Mouse (Mus musculus) midbrain, embryonic 13.5 days (tissue): Measurements from ENCODE around the gene Atp6v0e. TPM values are rescaled to one million over a fixed set of nuclear protein-coding genes. Genes with fewer than 3 reads are reported as not detected.
A peak's percentile ranks its signal among the peaks of the same experiment; 100 is the strongest.

Experiments used
- ATAC-seq: fragments of 200-750 bp; cut with Nextera tagmentation; 2 replicates; pipeline ENCODE4 v1.8.0; 2017; ENCODE audit warnings: mild to moderate bottlenecking, moderate TSS enrichment, moderate library complexity
- H3K27ac ChIP-seq: fragments of 300-500 bp; sonication (generic); 2 replicates; pipeline ENCODE4 v1.5.1; 2015; ENCODE audit warnings: inconsistent platforms, mild to moderate bottlenecking, moderate library complexity
- H3K27me3 ChIP-seq: fragments of 300-500 bp; sonication (generic); 2 replicates; pipeline ENCODE4 v1.6.1; 2015; ENCODE audit warnings: mild to moderate bottlenecking, inconsistent platforms
- H3K36me3 ChIP-seq: fragments of 300-500 bp; sonication (generic); 2 replicates; pipeline ENCODE4 v1.6.1; 2015; ENCODE audit warnings: mild to moderate bottlenecking, inconsistent platforms
- H3K4me1 ChIP-seq: fragments of 300-500 bp; sonication (generic); replicated peaks from 2 replicates; pipeline ENCODE4 v1.6.1; 2015; ENCODE audit warnings: inconsistent platforms
- H3K4me2 ChIP-seq: fragments of 300-500 bp; sonication (generic); replicated peaks from 2 replicates; pipeline ENCODE4 v1.6.1; 2015; ENCODE audit warnings: moderate library complexity, mild to moderate bottlenecking, inconsistent platforms
- H3K4me3 ChIP-seq: fragments of 300-500 bp; sonication (generic); replicated peaks from 2 replicates; pipeline ENCODE4 v1.5.1; 2015; ENCODE audit warnings: mild to moderate bottlenecking, inconsistent platforms
- H3K9ac ChIP-seq: fragments of 300-500 bp; sonication (generic); replicated peaks from 2 replicates; pipeline ENCODE4 v1.6.1; 2015; ENCODE audit warnings: mild to moderate bottlenecking, inconsistent platforms
- H3K9me3 ChIP-seq: fragments of 300-500 bp; sonication (generic); 2 replicates; pipeline ENCODE4 v1.6.1; 2016; ENCODE audit warnings: mild to moderate bottlenecking, inconsistent platforms
- WGBS: fragments of 180-500 bp; shearing (Covaris S2); methylation state at CpG from one replicate; pipeline ENCODE4 v1.1.7; 2015; 5-methylcytosine and 5-hydroxymethylcytosine counted together
- polyA plus RNA-seq: library from polyadenylated mRNA; unstranded; fragments of >200 nt; fragmentation: Nextera tagmentation; extraction: Ambion mirVana; gene quantifications from 2 replicates; pipeline ENCODE4 v1.2.1, GENCODE M21; 2015

The Atp6v0e gene
- polyA plus RNA-seq, 1 experiment from 2014 or later = 105 TPM

DNA sequence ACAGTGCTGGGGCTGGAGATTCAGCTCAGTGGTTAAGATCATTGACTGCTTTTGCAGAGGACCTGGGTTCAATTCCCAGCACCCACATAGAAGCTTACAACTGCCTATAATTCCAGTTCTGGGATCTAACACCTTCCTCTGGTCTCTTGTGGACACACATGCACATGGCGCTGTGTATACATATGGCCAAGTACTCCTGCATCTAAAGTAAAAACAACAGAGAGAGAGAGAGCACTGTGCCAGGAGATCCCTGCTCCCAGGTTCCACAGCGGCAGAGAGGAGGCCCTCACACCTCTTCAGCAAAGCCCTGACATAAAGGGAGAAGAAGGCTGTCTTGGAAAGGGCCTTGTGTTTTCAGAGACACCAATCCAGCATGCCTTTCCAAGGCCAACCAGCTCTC, 19.0 kb upstream of the Atp6v0e start:
- Histone ChIP-seq H3K27me3 (no peaks in the 10 kb centered on the region), H3K9me3 (no peaks in the 10 kb centered on the region), H3K9ac (no peak overlapping the region), H3K27ac (peak overlapping the region; percentile 68; the same call in 1 of the 2 replicates), H3K4me2 (no peak overlapping the region), H3K36me3 (peaks cover 97% of the 10 kb centered on the region), H3K4me1 (peaks cover 16% of the 10 kb centered on the region), H3K4me3 (no peak overlapping the region)
- 95% methylated on average over 2 of the region's 2 CpGs for WGBS
- no peak for ATAC-seq

- ATAC-seq = peak; percentile 84
- 40% methylated on average over 9 of the region's 9 CpGs for WGBS
- H3K27ac ChIP-seq = peak overlapping the region; percentile 68
- H3K9ac ChIP-seq = no peak overlapping the region
- H3K4me2 ChIP-seq = no peak overlapping the region
- H3K9me3 ChIP-seq = no peaks in the 10 kb centered on the region
- H3K4me1 ChIP-seq = peaks cover 16% of the 10 kb centered on the region
- no peak overlapping the region for H3K4me3 ChIP-seq
- peaks cover 97% of the 10 kb centered on the region for H3K36me3 ChIP-seq
- no peaks in the 10 kb centered on the region for H3K27me3 ChIP-seq
These were observed 18.3 kb upstream of the Atp6v0e start for GRCm38 (mm10) chr17:26644509-26645410.

DNA sequence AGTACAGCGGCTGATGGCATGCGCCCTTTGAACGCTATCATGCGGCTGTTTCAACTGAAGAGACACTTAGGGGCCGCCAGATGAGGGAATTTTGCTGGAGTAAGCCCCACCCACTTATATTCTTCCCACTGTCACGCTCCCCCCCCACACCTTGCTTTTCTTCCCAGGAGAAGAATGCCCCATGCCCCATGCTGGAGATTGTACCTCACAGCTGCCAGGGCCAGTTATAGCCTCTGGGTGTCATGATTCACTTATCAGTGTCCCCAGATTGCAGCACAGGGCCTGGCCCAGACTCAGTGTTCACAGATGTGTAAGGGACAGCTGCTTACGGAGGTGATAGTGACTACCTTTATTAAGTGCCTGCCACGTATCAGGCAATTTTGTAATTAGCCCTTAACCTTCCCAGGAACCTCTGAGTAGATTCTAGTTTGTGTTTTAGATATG, 17.6 kb upstream of the Atp6v0e start:
- Histone ChIP-seq H3K4me3 (no peak overlapping the region), H3K9me3 (no peaks in the 10 kb centered on the region), H3K9ac (no peak overlapping the region), H3K4me2 (no peak overlapping the region), H3K27ac (peak overlapping the region; percentile 68), H3K27me3 (no peaks in the 10 kb centered on the region), H3K4me1 (peaks cover 16% of the 10 kb centered on the region), H3K36me3 (peaks cover 94% of the 10 kb centered on the region)
- WGBS = 88% methylated on average over 8 of the region's 8 CpGs
- no peak for ATAC-seq

- Histone ChIP-seq H3K4me1 (peaks cover 16% of the 10 kb centered on the region), H3K9ac (no peak overlapping the region), H3K27ac (no peak overlapping the region), H3K9me3 (no peaks in the 10 kb centered on the region), H3K27me3 (no peaks in the 10 kb centered on the region), H3K4me3 (no peak overlapping the region), H3K36me3 (peaks cover 78% of the 10 kb centered on the region), H3K4me2 (no peak overlapping the region)
- no peak for ATAC-seq
- WGBS = 89% methylated on average over 13 of the region's 13 CpGs
These were observed 15.7 kb upstream of the Atp6v0e start for GRCm38 (mm10) chr17:26647283-26647682.

DNA sequence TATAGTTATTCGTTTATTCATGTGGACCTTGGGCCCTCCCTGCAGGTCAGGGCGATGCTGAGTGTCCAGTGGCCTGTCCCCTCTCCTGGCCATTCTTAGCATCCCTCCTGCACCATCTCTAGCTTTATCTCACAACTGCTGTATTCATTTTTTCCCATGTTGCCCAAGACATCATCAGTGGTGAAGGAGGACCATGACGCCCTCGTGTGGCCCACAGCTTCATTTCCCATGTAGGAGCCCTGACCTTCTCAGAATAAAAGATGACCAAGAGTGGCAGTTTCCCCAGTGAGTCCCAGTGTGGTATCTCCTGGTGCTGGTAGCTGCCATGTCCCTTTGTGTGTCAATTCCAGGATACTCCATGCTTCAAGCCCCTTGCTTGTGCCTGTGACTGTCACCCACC, 13.5 kb upstream of the Atp6v0e start:
- Histone ChIP-seq H3K9ac (no peak overlapping the region; the same call in 1 of the 2 replicates), H3K9me3 (no peaks in the 10 kb centered on the region), H3K4me1 (peaks cover 10% of the 10 kb centered on the region), H3K4me2 (no peak overlapping the region), H3K27me3 (no peaks in the 10 kb centered on the region), H3K27ac (peak overlapping the region; percentile 39), H3K36me3 (peaks cover 77% of the 10 kb centered on the region), H3K4me3 (no peak overlapping the region)
- WGBS = 88% methylated on average over 4 of the region's 4 CpGs
- ATAC-seq = no peak

DNA sequence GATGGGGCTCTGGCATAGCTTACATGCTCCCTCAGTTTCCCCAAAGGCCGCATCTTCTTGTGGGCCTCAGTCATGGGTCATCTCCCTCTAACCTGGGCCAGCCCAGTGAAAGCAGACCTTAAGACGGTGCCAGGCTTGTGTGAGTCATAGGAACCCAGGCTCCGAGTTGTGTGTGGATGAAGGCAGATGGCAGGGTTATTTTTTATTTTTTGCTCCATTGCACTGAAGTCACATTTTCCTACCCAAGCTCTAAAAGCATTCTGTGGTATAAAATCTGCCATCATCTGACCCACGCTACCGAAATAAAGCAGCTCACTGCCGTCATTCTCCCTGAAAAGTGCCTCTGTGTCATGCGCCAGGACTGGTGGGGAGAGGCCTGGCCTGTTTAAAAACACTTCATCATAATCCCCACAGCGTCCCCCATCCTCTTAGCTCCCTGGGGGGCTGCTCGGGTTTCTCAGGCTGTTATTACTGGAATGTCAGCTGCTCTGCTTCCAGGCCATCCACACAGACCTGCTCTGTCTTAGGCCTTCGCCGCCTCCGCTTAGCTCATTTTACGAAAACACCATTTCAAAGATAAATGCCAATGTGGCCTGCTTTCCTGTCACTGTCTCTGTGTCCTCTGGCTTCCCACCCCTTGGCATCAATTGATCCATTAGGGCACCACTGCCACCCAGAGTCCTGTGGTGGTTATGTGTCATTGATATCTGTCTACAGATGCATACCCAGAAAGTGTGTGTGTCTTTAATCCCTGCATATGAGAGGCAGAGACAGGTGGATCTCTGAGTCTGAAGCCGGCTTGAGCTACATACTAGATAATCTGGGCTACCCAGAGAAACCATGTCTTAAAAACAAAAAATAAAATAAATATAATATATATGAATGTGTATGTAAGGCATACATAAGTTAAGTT, 12.3 kb upstream of the Atp6v0e start:
- Histone ChIP-seq H3K9ac (peak overlapping the region; percentile 44; the same call in 1 of the 2 replicates), H3K27me3 (no peaks in the 10 kb centered on the region), H3K4me3 (no peak overlapping the region), H3K36me3 (peaks cover 78% of the 10 kb centered on the region), H3K4me1 (no peaks in the 10 kb centered on the region; the same call in 1 of the 2 replicates), H3K9me3 (no peaks in the 10 kb centered on the region), H3K27ac (0 out of 2 replicates have a peak overlapping the region, but pooled peaks have one; percentile 35), H3K4me2 (no peak overlapping the region)
- ATAC-seq = no peak
- 84% methylated on average over 14 of the region's 14 CpGs for WGBS

- Histone ChIP-seq H3K4me2 (no peak overlapping the region), H3K27me3 (no peaks in the 10 kb centered on the region), H3K27ac (no peak overlapping the region), H3K4me1 (peaks cover 16% of the 10 kb centered on the region), H3K36me3 (peaks cover 32% of the 10 kb centered on the region), H3K4me3 (no peak overlapping the region), H3K9ac (no peak overlapping the region), H3K9me3 (no peaks in the 10 kb centered on the region)
- ATAC-seq = no peak
- 42% methylated on average over 21 of the region's 21 CpGs for WGBS
These were observed 4.0 kb upstream of the Atp6v0e start for GRCm38 (mm10) chr17:26658854-26659572.

DNA sequence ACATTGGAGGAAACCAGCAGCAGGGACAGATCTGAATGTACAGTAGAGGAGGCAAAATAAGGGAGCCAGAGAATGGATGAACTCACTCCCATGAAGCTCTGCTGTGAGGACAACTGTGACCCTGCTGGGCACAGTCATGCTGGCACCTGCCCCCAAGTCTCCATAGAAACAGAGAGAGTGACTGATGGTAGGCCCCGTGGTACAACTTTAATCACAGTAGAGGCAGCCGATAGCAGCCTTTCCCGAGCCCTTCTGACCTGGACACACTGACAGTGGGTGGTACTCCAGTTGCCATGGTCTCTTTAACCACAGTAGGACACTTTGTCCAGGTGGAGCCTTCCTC, 3.5 kb upstream of the Atp6v0e start:
- no peak overlapping the region for H3K4me2 ChIP-seq
- H3K27ac ChIP-seq = no peak overlapping the region
- no peaks in the 10 kb centered on the region for H3K27me3 ChIP-seq
- H3K9me3 ChIP-seq = no peaks in the 10 kb centered on the region
- peaks cover 28% of the 10 kb centered on the region for H3K36me3 ChIP-seq
- 57% methylated on average over 3 of the region's 3 CpGs for WGBS
- H3K9ac ChIP-seq = no peak overlapping the region
- H3K4me1 ChIP-seq = peaks cover 18% of the 10 kb centered on the region
- ATAC-seq = no peak
- H3K4me3 ChIP-seq = no peak overlapping the region

- Histone ChIP-seq H3K4me3 (no peak overlapping the region), H3K4me1 (peaks cover 18% of the 10 kb centered on the region), H3K27ac (no peak overlapping the region), H3K4me2 (peak overlapping the region; percentile 31), H3K27me3 (no peaks in the 10 kb centered on the region), H3K9ac (no peak overlapping the region), H3K9me3 (no peaks in the 10 kb centered on the region), H3K36me3 (peaks cover 20% of the 10 kb centered on the region)
- 28% methylated on average over 21 of the region's 21 CpGs for WGBS
- peak; percentile 60 for ATAC-seq
These were observed 2.7 kb upstream of the Atp6v0e start for GRCm38 (mm10) chr17:26660192-26660912.

DNA sequence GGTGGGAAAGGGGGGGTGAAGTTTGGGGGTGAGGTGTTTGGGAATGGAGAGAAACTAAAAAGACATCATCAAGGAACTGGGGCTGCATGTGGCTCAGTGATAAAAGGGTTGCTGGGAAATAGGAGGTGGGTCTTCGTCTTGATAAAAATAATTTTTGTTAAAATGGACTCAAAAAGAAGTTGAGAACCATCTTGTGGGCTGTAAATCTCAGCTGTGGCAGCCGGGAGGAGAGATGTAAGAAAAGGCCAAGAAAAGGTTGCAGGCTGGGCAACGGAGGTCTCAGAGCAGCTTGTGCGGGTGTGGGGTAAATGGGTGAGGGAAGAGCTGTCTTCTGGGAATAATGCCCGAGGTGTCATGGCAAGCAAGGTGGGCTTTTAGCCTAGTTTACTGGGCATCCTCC, 827 bp upstream of the Atp6v0e start:
- H3K4me1 ChIP-seq = peaks cover 18% of the 10 kb centered on the region
- H3K4me3 ChIP-seq = no peak overlapping the region
- H3K4me2 ChIP-seq = no peak overlapping the region
- H3K36me3 ChIP-seq = 0 out of 2 replicates have a peak, but pooled peaks cover 4% of the 10 kb centered on the region
- no peak overlapping the region for H3K9ac ChIP-seq
- ATAC-seq = no peak
- H3K27me3 ChIP-seq = no peaks in the 10 kb centered on the region
- H3K27ac ChIP-seq = no peak overlapping the region
- no peaks in the 10 kb centered on the region for H3K9me3 ChIP-seq
- WGBS = 80% methylated on average over 5 of the region's 5 CpGs

DNA sequence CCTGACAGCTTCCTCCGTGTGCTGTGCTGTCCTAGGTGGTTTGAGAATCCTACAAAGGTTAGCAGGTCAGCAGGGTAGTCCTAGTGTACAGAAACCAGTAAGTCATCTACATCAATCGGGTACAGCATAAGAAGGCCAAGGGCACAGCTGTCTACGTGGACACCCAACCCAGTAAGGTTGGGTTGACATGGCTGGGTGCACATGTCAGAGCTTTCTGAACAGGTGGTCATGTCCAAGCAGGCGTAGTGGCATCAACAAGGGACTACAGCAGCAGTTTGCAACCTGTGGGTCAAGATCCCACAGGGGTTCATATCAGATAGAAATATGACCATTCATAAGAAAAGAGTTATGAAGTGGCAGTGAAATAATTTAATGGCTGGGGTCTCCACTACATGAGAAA, 2.6 kb downstream of the Atp6v0e start:
- Histone ChIP-seq H3K4me2 (no peak overlapping the region), H3K4me1 (peaks cover 11% of the 10 kb centered on the region), H3K27me3 (no peaks in the 10 kb centered on the region), H3K36me3 (no peaks in the 10 kb centered on the region), H3K27ac (no peak overlapping the region), H3K4me3 (no peak overlapping the region), H3K9ac (no peak overlapping the region), H3K9me3 (no peaks in the 10 kb centered on the region; the same call in 1 of the 2 replicates)
- 83% methylated on average over 4 of the region's 4 CpGs for WGBS
- ATAC-seq = no peak
